Mouse (Mus musculus): ENCODE results near the gene Pou3f4.

- TF ChIP-seq CTCF (IDR thresholded peaks at IDR 0.05 in 2 of 3, conservative IDR thresholded peaks at IDR 0.05 in 1 of 3; ENCODE audit: control insufficient read depth in 1 of 3, insufficient read depth in 1 of 3, low read depth in 2 of 3, low read length in 3 of 3, poor library complexity in 1 of 3, severe bottlenecking in 1 of 3) (no peak), RAD21 (IDR thresholded peaks at IDR 0.05; ENCODE audit: low read depth, low read length) (no peak), MAZ (IDR thresholded peaks at IDR 0.05; ENCODE audit: low read depth, low read length) (no peak), JUND (IDR thresholded peaks at IDR 0.05; ENCODE audit: low read depth, low read length) (no peak), E2F4 (IDR thresholded peaks at IDR 0.05; ENCODE audit: borderline replicate concordance, low read depth, low read length) (no peak), GATA1 (IDR thresholded peaks at IDR 0.05; ENCODE audit: low read depth, low read length) (no peak), CHD1 (IDR thresholded peaks at IDR 0.05; ENCODE audit: low read depth, low read length) (no peak), USF1 (IDR thresholded peaks at IDR 0.05; ENCODE audit: low read depth, low read length) (no peak)
Observed at GRCm38 (mm10) chrX:110812071-110812470, 2.0 kb upstream of the Pou3f4 start.

Measured in MEL (cell line).